Mouse (Mus musculus) embryo, embryonic 9.5 days (tissue): ENCODE results near the gene Mepce.
"Not testable (repeated sequence)": the region's sequence is repeated elsewhere in the genome, so short reads cannot be mapped to it uniquely, and the experiment has no call there.

ENCODE experiments used
- DNase-seq: peaks from one replicate; pipeline ENCODE4 v3.0.0-alpha.2; 2017; ENCODE audit errors: extremely low spot score

Gene Mepce

DNA sequence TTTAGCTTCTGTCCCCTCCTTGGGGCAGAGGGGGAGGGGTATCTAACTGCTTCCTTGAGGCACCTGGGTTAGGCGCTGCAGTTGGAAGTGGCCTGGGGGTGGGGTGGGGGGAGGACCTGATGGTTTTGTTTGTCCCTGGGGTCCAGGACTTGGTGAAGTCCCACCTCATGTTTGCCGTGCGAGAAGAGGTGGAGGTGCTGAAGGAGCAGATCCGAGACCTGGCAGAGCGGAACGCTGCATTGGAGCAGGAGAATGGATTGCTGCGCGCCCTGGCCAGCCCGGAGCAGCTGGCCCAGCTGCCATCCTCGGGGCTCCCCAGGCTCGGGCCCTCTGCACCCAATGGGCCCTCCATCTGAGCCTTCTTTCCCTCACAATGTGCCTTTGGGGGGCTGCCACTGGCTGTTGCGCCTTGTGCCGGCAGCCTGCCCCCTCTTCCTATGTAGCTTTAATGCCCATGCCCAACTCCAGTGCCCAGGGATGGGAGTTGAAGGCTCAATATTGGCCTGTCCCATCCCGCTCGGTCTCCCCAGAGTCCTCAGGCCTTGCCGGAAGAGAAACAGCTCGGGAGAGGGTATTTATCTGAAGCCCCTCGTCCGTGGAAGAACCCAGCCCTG lies 28.4 kb downstream of the Mepce start:
- no peak for DNase-seq

DNA sequence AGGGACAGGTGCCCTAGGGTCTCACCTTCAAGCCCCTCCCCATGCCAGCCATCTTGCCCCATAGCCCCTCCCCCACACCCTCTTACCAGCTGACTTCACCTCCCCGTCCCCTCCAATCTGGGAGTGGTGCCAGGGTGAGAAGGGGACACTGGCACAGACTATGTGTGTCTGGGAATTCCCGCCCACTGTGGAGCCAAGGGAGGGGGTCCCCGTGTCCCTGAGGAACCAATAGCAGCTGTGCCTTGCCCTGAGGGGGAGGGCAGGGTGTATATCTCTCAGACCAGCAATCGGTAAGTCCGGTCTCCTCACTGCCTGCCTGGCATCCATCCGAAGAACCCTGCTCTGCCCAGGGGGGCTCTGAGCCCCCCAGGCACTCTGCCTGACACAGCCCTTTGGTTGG lies 29.6 kb downstream of the Mepce start:
- DNase-seq: no peak

DNA sequence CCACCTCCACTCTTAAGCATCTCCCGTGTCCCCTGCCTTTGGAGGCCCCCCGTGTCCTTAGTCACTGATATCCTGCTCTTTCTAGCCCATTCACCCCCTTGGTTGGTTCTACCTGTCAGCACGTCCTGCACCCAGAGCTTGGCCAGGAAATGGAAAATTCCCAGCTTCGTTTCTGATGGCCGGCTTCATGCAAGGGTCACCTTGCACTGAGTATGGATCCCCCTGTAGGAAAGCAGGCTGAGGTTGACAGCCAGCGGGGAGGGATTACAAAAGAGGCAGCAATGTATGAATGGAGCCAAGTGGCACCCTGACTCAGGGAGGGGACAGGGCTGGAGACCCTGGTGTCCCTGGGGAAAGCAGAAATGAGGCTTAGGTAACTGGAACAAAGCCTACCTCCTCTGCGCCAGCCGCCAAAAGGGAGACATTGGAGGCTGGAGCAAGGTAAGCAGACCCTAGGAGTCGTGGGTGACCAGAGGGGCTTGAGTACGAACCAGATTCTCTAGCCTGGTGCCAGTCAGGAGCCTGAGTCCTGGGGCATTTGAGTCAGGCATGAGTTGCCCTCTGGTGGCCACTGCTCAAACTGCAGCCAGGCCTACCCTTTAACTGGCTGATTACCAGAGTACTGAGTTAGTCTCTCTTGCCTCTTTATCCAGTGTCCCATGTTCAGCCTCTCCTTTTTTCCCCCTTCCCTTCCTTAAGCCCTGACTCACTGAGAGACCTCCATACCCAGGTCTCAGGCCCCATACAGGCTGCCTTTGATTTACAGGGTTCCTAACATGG lies 30.4 kb downstream of the Mepce start:
- DNase-seq: peak; percentile 77

DNA sequence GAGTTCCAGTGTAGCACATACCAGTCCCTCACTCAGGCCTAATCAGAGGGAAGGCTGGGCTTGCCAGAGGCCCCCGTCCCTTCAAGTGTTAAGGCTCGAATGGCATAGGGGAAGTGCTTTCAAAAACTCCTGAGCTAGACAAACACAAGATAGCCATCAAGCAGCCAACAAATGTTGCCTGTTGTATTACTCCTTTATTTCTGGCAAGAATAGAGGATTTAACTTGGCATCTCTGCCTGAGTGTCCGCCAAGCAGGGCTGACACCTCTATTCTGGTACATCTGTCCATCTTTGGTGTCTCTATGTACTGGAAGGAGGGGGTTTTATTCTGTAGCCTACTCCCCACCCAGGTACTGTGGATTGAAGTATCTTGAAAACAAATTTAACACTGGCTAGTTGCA lies 31.3 kb downstream of the Mepce start:
- DNase-seq: no peak

DNA sequence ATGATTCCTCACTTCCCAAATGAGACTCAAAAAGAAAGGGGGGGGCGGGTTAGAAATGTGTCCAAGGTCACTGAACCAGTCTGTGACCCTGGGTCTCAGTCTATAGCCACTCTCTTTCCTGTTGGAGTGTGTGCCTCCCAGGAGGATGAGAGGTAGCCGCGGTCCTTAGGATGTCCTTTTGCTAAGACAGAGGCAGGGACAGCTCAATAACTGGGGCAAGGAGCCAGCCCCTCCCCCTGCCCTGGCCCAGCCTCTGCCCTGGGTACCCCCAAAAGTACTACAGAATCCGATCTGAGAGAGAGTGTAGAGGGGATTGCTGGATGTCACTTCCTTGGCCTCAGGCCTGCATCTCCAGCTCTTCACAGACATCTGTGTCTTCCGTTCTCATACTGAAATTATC lies 32.0 kb downstream of the Mepce start:
- DNase-seq: no peak

DNA sequence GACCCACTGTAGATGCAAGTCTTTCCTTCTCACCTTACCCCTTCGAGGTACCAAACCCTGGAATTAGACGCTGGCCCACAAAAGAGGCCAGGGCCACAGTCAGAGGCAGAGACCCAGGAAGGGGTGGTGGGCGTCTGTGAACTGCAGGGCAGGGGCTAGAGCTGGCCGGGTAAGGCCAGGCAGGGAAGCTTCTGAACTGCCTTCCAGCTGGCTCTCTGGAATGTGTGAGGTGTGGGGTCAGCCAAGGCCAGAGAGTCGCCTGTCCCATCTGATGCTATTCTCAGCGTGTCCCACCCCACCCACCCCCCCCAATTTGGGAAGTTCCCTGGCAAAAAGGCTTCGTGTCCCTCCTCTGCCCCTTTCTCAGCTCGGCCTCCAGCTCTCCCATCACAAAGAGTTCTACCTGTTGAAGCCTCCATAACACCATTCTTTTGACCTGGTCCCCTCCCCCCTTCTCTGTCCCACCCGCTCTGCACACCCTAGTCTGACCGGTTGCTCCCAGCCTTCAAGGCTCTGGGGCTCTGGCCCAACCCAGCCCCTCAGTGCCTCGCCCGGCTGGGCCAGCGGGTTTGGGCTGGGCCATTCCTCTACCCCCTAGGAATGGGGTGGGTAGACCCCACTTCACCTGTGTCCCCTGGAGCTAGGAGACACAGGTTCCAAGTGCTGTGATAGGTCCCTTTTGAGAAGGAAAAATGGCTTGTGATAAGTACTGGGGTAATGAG lies 34.2 kb downstream of the Mepce start:
- no peak for DNase-seq

DNA sequence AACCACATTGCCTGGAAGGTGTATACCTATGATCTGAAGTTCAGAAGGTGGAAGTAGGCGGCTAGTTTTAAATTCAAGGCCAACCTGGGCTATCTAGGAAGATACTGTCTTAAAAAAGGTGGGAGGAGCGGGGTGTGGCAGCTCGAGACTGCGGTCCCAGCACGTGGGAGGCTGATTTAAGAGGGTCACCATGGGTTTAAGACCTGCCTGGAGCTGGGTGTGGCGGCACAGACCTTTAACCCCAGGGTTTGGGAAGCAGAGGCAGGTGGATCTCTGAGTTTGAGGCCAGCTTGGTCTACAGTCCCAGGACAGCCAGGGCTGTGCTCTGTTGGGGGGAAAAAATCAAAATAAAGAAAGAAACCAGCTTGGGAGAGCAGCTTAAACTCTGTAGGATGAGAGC lies 35.5 kb downstream of the Mepce start:
- no peak for DNase-seq

DNA sequence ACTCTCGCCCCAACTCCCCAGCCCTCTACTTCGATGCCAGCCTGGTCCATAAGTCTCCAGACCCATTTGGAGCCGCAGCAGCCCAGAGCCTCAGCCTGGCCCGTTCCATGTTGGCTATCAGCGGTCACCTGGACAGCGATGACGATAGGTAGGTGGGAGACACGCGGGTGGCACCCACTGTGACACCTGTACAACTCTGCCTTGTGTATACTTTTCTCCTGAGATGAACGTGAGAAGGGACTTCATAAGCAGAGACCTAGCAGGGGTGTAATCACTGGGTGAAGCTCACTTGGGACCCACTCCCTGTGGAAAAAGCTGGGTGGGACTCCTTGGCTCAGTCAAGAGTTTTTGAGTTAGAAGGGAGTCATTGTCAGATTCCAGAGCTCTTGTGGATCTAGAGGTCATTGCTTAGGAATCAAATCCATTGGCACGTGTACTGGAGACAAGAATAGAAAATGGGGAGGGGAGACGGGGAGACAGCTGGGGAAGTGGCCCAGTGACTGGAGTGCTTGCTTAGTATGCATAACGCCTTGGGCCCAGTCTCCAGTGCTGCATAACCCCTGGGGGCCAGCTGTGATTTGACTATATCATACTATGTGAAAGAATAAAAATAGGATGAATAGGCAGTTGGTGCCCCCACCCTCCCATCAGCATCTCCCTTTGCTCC lies 36.1 kb downstream of the Mepce start:
- no peak for DNase-seq

DNA sequence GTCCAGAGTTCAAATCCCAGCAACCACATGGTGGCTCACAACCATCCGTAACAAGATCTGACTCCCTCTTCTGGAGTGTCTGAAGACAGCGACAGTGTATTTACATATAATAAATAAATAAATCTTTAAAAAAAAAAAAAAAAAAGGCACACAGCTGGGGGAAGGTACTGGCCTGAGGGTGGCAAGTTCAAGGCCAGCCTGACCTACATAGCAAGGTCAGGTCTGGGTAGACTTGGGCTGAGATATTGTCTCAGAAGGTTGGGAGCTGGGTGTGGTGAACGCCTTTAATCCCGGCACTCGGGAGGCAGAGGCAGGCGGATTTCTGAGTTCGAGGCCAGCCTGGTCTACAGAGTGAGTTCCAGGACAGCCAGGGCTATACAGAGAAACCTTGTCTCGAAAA lies 37.2 kb downstream of the Mepce start:
- not testable (repeated sequence) for DNase-seq

DNA sequence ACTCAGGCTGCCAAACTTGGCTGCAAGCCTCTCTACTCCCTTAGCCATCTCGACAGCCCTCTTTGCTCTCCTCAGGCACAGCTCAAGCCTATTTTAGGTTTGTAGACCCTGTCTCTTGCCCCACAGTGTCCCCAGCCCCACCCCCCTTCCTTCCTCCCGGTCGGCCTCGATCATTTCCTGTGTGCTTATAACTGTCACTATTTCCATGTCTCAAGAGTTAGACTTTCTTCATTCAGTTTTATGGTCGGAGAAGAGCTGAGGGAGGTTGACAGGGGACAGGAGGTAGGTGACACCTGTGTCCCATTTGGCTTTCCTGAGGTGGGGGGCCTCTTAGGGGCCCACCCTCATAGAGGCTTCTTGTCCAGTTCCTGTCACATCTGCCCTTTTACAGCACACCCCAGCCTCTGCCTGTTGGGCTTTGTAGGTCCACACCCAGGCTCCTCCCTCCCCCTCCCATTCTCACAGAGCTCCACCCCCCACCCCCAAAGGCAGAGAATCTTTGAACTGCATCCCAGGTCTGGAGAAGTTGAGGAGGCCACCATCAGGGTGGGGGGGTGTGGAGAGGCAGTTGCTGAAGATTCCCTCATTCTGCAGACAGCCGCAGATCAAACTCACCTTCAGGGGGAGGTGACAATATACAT lies 38.1 kb downstream of the Mepce start:
- DNase-seq: no peak

DNA sequence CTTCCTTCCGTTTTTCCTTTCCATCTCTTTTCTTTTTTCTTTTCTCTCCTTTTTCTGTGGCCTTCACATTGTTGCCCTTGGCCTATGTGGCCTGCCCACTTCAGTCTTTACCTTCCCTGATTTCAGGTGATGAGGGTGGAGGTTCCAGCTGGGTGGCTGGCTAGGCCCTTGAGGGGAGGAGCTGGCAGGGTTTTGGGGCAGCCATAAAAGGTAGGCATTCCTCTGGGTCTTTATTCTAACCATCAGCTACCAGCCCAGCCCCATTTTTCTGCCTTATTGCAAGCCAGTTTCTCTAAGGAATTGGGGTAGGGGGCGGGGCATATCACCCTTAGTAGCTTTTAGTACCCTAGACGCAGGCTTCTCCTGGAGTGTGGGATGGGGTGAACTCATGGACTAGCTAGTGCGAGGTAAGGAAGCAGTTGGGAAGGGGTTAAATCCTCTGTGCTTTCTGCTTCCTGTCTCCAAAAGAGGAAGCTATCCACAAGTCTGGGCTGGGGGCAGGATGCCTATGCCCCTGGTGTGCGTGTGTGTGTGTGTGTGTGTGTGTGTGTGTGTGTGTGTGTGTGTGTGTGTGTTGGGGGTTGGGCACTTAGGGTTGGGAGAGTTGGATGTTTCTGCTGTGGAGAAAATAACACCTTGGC lies 39.2 kb downstream of the Mepce start:
- no peak for DNase-seq

DNA sequence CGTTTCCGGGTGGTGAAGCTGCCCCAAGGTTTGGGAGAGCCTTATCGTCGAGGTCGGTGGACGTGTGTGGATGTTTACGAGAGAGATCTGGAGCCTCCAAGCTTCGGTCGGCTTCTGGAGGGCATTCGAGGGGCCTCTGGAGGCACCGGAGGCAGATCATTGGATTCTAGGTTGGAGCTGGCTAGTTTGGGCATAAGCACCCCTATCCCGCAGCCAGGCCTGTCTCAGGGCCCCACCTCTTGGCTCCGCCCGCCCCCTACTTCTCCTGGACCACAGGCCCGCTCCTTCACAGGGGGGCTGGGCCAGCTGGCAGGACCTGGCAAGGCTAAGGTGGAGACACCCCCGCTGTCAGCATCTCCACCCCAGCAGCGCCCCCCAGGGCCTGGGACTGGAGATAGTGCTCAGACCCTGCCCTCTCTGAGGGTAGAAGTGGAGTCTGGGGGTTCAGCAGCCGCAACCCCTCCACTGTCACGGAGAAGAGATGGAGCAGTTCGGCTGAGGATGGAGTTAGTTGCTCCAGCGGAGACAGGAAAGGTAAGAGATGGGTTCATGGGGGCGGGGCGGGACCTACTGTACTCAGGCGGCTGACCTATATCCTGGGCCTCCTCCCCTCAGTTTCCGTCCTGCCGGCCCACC lies 40.0 kb downstream of the Mepce start:
- peak; percentile 50 for DNase-seq

DNA sequence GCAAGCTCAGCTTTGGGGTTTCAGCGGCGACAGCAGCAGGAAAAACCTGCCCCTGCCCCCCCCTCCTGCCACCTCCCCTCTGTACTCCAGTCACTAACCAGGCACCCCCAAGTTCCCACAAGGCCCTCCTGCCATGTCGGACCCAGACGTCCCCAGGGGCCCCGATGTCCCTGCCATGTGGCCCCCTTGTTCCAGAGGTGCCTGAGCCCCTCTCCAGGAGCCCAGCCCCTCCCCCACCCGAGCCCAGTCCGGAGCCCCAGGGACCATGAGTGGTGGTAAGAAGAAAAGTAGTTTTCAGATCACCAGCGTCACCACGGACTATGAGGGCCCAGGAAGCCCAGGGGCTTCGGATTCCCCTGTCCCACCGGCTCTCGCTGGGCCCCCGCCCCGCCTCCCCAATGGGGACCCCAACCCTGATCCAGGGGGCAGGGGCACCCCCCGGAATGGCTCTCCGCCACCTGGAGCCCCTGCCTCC lies 40.6 kb downstream of the Mepce start:
- no peak for DNase-seq

DNA sequence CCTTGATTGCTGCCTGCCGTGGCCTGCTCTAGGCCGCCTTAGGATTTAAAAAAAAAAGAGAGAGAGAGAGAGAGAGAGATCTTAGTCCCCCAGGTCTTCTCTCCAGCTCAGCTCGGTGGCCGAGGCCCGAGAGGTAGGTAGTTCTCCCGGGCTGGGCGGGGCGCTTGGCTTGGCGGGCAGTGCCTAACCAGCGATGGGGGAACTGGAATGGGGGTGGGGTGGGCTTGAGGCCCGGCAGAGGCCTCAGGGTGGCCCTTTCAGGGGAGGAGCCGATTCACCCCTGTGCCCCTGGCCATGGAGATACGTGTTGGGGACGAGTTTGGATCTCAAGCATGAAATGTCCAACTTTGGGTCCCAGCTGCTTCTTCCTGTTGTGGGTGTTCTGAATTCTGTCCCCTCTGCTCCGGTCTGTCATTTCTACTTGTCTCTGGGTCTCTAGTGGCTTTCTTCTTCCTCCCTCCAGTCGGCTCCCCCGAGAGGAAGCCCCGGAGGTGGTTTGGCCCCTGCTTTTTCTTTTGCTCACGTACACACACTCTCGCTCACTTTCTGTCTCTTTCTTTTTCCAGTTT lies 41.1 kb downstream of the Mepce start:
- peak; percentile 67 for DNase-seq

DNA sequence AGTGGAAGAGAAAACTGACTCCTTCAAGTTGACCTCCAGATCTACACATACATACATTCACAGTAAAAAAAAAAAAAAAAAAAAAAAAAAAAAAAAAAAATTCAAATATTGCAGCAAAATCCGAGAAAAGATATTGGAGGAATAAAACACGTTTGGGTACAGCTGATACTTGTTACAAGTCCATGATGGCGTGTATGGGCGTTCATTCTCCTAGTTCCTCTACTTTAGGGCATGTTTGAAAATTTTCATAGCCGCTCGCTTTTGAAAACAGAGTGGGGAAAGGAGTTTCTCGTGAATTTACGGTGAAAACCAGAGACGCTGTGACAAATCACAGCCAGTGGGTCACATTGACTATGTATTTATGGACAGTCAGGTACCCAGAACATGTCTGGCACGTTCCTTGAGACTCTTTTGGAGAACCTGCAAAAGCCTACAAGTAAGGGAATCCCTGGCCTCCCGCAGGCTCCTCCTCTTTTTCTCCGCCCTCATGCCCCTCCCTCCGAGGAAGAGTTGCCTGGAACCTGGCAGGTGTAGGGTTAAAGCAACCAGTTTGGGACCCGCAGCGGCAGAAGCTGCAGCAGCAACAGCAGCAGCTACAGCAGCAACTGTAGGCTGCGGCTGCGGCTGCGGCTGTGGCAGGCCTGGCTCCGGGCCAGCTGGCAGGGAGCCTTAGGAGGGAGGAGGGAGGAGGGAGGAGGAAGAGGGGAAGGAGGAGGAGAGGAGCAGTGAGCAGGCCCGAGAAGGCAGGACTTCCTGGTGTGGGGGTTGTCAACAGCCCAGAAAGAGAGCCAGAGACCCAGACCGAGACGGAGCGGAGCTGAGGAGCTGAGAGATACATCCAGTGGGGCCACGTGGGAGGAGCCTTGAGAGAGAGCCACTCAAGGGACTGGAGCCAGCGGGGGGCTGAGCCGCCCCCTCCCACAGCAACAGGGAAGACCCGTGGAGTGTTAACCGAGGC lies 42.0 kb downstream of the Mepce start, which contains the start of gene Tsc22d4:
Gene Tsc22d4 (plus strand): TSS at position 517 of the 958 bp plus-strand sequence.
- peak; percentile 90 for DNase-seq

DNA sequence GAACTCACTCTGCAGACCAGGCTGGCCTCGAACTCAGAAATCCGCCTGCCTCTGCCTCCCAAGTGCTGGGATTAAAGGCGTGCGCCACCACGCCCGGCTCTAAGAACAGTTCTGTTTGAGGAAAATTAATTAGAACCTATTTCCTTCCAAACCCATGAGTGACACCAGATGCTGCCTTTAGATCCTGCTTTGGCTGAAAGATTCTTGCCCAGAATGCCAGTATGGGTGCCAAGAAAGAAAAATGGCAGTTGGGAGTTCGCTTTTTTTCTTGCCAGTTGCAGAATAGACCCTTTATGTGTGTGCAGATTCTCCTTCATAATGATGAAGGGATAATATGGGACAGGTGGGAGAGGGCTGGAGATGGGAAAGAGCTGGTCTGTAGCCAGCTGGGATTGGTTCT lies 43.3 kb downstream of the Mepce start:
- no peak for DNase-seq

DNA sequence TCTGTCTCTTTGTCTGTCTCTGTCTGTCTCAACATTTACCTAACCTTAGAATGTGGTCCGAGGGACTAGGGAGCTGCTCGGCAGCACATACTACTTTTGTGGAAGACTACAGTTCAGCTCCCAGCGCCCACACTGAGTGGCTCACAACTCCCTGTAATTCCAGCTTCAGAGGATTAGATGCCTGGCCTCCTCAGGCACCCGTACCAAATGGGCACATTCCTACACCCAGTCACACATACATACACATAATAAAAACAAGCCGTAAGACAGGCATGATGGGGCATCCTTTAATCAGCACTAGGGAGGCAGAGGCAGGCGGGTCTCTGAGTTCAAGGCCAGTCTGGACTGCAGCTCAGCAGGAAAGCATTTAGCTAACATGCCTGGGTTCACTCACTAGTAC lies 44.6 kb downstream of the Mepce start:
- no peak for DNase-seq

DNA sequence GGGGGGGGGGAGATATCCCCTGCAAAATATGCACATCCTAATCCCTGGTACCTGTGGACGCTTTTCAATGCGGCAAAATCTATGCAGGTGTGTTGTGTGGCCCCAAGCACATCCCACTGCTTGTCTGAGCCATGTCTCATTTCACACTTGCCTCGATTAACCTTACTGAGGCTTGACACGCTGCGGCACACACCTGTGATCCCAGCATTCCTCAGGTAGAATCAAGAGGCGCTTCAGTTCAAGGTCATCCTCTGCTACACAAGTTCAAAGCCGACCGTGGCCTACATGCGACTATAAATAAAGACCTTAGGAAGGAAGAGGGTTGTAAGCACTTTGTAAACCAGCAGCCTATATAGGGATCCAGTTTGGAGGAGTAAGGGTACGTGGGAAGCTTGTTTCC lies 45.4 kb downstream of the Mepce start:
- no peak for DNase-seq
